Comparison of ENCODE assay signal across 9 mouse cellular contexts in genomic region chr5:91198620-91199019, GRCm38 (mm10). TPM values are rescaled to one million over a fixed set of nuclear protein-coding genes. Genes with fewer than 3 reads are reported as not detected.
DNase-seq lines count a peak whose midpoint lies in the region; ATAC-seq and TF ChIP-seq lines count a peak whose summit lies in the region.
"Had no signal": no experiment of that assay in that cellular context is flagged by ENCODE, and none has a peak within 500 bp of the region (broad histone marks: within the 10 kb centered on the region; RNA-seq: fewer than 3 reads in every experiment).

No protein-coding gene starts in this region.

- POLR2A ChIA-PET in Patski (lab: Charles Lee): no interaction called here

- no peak overlapping the region for H3K4me2 ChIP-seq in forebrain, embryonic 15.5 days (replicated peaks)
- H3K4me2 ChIP-seq: lung, embryonic 15.5 days had no signal

- H3K36me3 ChIP-seq in forebrain, embryonic 15.5 days: no peaks in the 10 kb centered on the region
- H3K36me3 ChIP-seq: lung, embryonic 15.5 days had no signal

- no peak overlapping the region for H3K9ac ChIP-seq in forebrain, embryonic 15.5 days (replicated peaks)
- H3K9ac ChIP-seq: lung, embryonic 15.5 days had no signal

- no peak overlapping the region for H3K4me3 ChIP-seq in forebrain, embryonic 15.5 days
- H3K4me3 ChIP-seq: lung, embryonic 15.5 days had no signal

- no peaks in the 10 kb centered on the region for H3K4me1 ChIP-seq in forebrain, embryonic 15.5 days
- H3K4me1 ChIP-seq: lung, embryonic 15.5 days had no signal

- H3K27ac ChIP-seq in forebrain, embryonic 15.5 days (replicated peaks): no peak overlapping the region
- H3K27ac ChIP-seq: lung, embryonic 15.5 days had no signal

- peak; percentile 74 for ATAC-seq in Patski
- ATAC-seq in forebrain, embryonic 15.5 days (replicated peaks): peak; percentile 80
- ATAC-seq in megakaryocyte, adult 5-6 weeks (ENCODE audit: poor library complexity, severe bottlenecking): peak; percentile 43; the same call in 1 of the 2 replicates

- peak; percentile 85 for TF ChIP-seq CTCF in Patski (IDR thresholded peaks at IDR 0.05)

- 46% methylated on average over 7 of the region's 7 CpGs for WGBS in forebrain, embryonic 15.5 days

- intact Hi-C loops in heart, postnatal 14 days (cut with DNase I): loop anchor here (10.0 kb wide), 1 partner anchor 114 kb away; no protein-coding TSS in a partner anchor

- CTCF ChIA-PET in Patski (lab: Charles Lee): interaction anchor here (0.6 to 3.3 kb wide), 24 partner anchors 9 to 248 kb away, joined by 3 to 25 read pairs (median 4); partner anchors contain the start of gene Ereg

- DNase-seq in heart, postnatal 14 days: peak; percentile 3 to 9
- no peak for DNase-seq in heart, adult 11 months
- DNase-seq in Patski (ENCODE audit: low read depth, low spot score): no peak
- DNase-seq in layer of hippocampus, adult 11-12 months (ENCODE audit: low spot score): peak; percentile 25
- DNase-seq in telencephalon, adult 2 months (ENCODE audit: low read depth, low spot score): peak; percentile 26
- DNase-seq in testis, postnatal 10 days (ENCODE audit: low spot score): no peak

- in situ Hi-C loops in Patski (cut with MboI; ENCODE audit: low pct_unique_long_range_greater_than_20kb): loop anchor here (5.0 kb wide), 2 partner anchors 109 to 151 kb away; no protein-coding TSS in a partner anchor

- H3K27me3 ChIP-seq in Patski: peaks cover 5% of the 10 kb centered on the region
- H3K27me3 ChIP-seq in forebrain, embryonic 15.5 days: no peaks in the 10 kb centered on the region
- H3K27me3 ChIP-seq: lung, embryonic 15.5 days had no signal

- H3K9me3 ChIP-seq in forebrain, embryonic 15.5 days: no peaks in the 10 kb centered on the region
- H3K9me3 ChIP-seq: lung, embryonic 15.5 days had no signal

RNA-seq across cellular contexts. Expression of gene Areg, which starts 59.2 kb away (rescaled TPM):
- total RNA-seq in heart, postnatal 14 days (2021): not detected
- 0.13 TPM for polyA plus RNA-seq in Patski (2021)
- 0.23 TPM in 1 of 2 replicates, not detected in the other for polyA plus RNA-seq in forebrain, embryonic 15.5 days (2015; fragmentation: Nextera tagmentation; extraction: Ambion mirVana)
- total RNA-seq in megakaryocyte, adult 5-6 weeks (2015): 0.39 and 0.60 TPM in 2 replicates
- total RNA-seq in megakaryocyte, adult 5-6 weeks (2017): not detected in 2 replicates

Comparison
In these comparisons a context has a peak if more than half of its experiments do, and no peak if none do; other contexts are left out.
1. DNase-seq: peak in heart, postnatal 14 days (2 of 2), layer of hippocampus, adult 11-12 months (single experiment) and telencephalon, adult 2 months (single experiment); none in heart, adult 11 months (single experiment), Patski (single experiment) and testis, postnatal 10 days (single experiment).
2. Peak in every context shown above with its lines, with median percentiles within 50 percentile points of each other: ATAC-seq.